Mouse (Mus musculus): Measurements from ENCODE around the gene Tcp1. TPM values are rescaled to one million over a fixed set of nuclear protein-coding genes. Genes with fewer than 3 reads are reported as not detected.
A peak's percentile ranks its signal among the peaks of the same experiment; 100 is the strongest.
"Not testable (repeated sequence)": the region's sequence is repeated elsewhere in the genome, so short reads cannot be mapped to it uniquely, and the experiment has no call there.

Tcp1 gene
- 122 and 138 TPM in 2 replicates for polyA plus RNA-seq (2012; rRNA removed)

GRCm38 (mm10) chr17:12915488-12915880, at the start of gene Tcp1:
Gene Tcp1, plus strand, starts transcription at chr17:12915701.
- no peak for DNase-seq (ENCODE audit: extremely low spot score in 1 of 2, low spot score in 1 of 2)

- DNase-seq (ENCODE audit: extremely low spot score in 1 of 2, low spot score in 1 of 2) = peak; percentile 77 to 82
Observed at GRCm38 (mm10) chr17:12866853-12867252, 48.6 kb upstream of the Tcp1 start.

GRCm38 (mm10) chr17:12868043-12868442, 47.5 kb upstream of the Tcp1 start, which contains the start of gene Mas1:
Gene Mas1, minus strand, starts transcription at chr17:12868143.
- DNase-seq (ENCODE audit: extremely low spot score in 1 of 2, low spot score in 1 of 2) = no peak

- DNase-seq (ENCODE audit: extremely low spot score in 1 of 2, low spot score in 1 of 2) = no peak
Observed at GRCm38 (mm10) chr17:12868640-12869039, 46.9 kb upstream of the Tcp1 start.

- peak; percentile 52 to 68 for DNase-seq (ENCODE audit: extremely low spot score in 1 of 2, low spot score in 1 of 2)
Observed at GRCm38 (mm10) chr17:12872275-12873028, 43.0 kb upstream of the Tcp1 start.

GRCm38 (mm10) chr17:12875734-12876133, 39.8 kb upstream of the Tcp1 start, which contains the start of gene Mrgprh:
Gene Mrgprh, plus strand, starts transcription at chr17:12876034.
- DNase-seq (ENCODE audit: extremely low spot score in 1 of 2, low spot score in 1 of 2) = no peak

GRCm38 (mm10) chr17:12880178-12880577, 35.3 kb upstream of the Tcp1 start:
- peak; percentile 69 to 96 for DNase-seq (ENCODE audit: extremely low spot score in 1 of 2, low spot score in 1 of 2)

- DNase-seq (ENCODE audit: extremely low spot score in 1 of 2, low spot score in 1 of 2) = no peak
Observed at GRCm38 (mm10) chr17:12881216-12881615, 34.3 kb upstream of the Tcp1 start.

GRCm38 (mm10) chr17:12886620-12887019, 28.9 kb upstream of the Tcp1 start:
- no peak for DNase-seq (ENCODE audit: extremely low spot score in 1 of 2, low spot score in 1 of 2)

GRCm38 (mm10) chr17:12887021-12887775, 28.3 kb upstream of the Tcp1 start:
- DNase-seq (ENCODE audit: extremely low spot score in 1 of 2, low spot score in 1 of 2) = no peak

- no peak for DNase-seq (ENCODE audit: extremely low spot score in 1 of 2, low spot score in 1 of 2)
Observed at GRCm38 (mm10) chr17:12891054-12891453, 24.4 kb upstream of the Tcp1 start.

- DNase-seq (ENCODE audit: extremely low spot score in 1 of 2, low spot score in 1 of 2) = no peak
Observed at GRCm38 (mm10) chr17:12892033-12892432, 23.5 kb upstream of the Tcp1 start.

GRCm38 (mm10) chr17:12897674-12898073, 17.8 kb upstream of the Tcp1 start:
- no peak for DNase-seq (ENCODE audit: extremely low spot score in 1 of 2, low spot score in 1 of 2)

GRCm38 (mm10) chr17:12898607-12899006, 16.9 kb upstream of the Tcp1 start:
- DNase-seq (ENCODE audit: extremely low spot score in 1 of 2, low spot score in 1 of 2) = not testable (repeated sequence)

GRCm38 (mm10) chr17:12902291-12902690, 13.2 kb upstream of the Tcp1 start:
- DNase-seq (ENCODE audit: extremely low spot score in 1 of 2, low spot score in 1 of 2) = no peak

GRCm38 (mm10) chr17:12903372-12904333, 11.8 kb upstream of the Tcp1 start:
- DNase-seq (ENCODE audit: extremely low spot score in 1 of 2, low spot score in 1 of 2) = no peak

- DNase-seq (ENCODE audit: extremely low spot score in 1 of 2, low spot score in 1 of 2) = no peak
Observed at GRCm38 (mm10) chr17:12904349-12904748, 11.2 kb upstream of the Tcp1 start.

- DNase-seq (ENCODE audit: extremely low spot score in 1 of 2, low spot score in 1 of 2) = no peak
Observed at GRCm38 (mm10) chr17:12905810-12906209, 9.7 kb upstream of the Tcp1 start.

- peak; percentile 15 to 27 for DNase-seq (ENCODE audit: extremely low spot score in 1 of 2, low spot score in 1 of 2)
Observed at GRCm38 (mm10) chr17:12906436-12906835, 9.1 kb upstream of the Tcp1 start.
